Mouse (Mus musculus) gastrocnemius, adult 18-20 months (tissue): ENCODE measurements around the gene Arl8b. TPM values are rescaled to one million over a fixed set of nuclear protein-coding genes. Genes with fewer than 3 reads are reported as not detected.

Source experiments
- DNase-seq: peaks from one replicate; pipeline ENCODE4 v3.0.0; 2021; ENCODE audit warnings: low spot score
- total RNA-seq, 2 experiments: library from RNA; stranded (reverse); gene quantifications; 2 replicates each; pipeline ENCODE4 v1.2.3; 2021

Gene Arl8b
- total RNA-seq, 2 experiments from 2014 or later, result 114 to 126 TPM

GRCm38 (mm10) chr6:108784056-108784455 lies 1.2 kb downstream of the Arl8b start:
- no peak for DNase-seq

- no peak for DNase-seq
Measured at GRCm38 (mm10) chr6:108784796-108785195, 1.9 kb downstream of the Arl8b start.

GRCm38 (mm10) chr6:108785551-108785950 lies 2.7 kb downstream of the Arl8b start:
- DNase-seq, result no peak

- no peak for DNase-seq
Measured at GRCm38 (mm10) chr6:108791498-108791897, 8.6 kb downstream of the Arl8b start.

- DNase-seq, result no peak
Measured at GRCm38 (mm10) chr6:108795912-108796311, 13.0 kb downstream of the Arl8b start.

- peak; percentile 55 for DNase-seq
Measured at GRCm38 (mm10) chr6:108796706-108797105, 13.8 kb downstream of the Arl8b start.

GRCm38 (mm10) chr6:108805194-108805593 lies 22.3 kb downstream of the Arl8b start:
- no peak for DNase-seq

GRCm38 (mm10) chr6:108805871-108806270 lies 23.0 kb downstream of the Arl8b start:
- no peak for DNase-seq

GRCm38 (mm10) chr6:108807446-108807845 lies 24.5 kb downstream of the Arl8b start:
- no peak for DNase-seq

GRCm38 (mm10) chr6:108808786-108809185 lies 25.9 kb downstream of the Arl8b start:
- no peak for DNase-seq

GRCm38 (mm10) chr6:108810237-108810636 lies 27.3 kb downstream of the Arl8b start:
- DNase-seq, result no peak

GRCm38 (mm10) chr6:108812134-108812533 lies 29.2 kb downstream of the Arl8b start:
- DNase-seq, result no peak

- no peak for DNase-seq
Measured at GRCm38 (mm10) chr6:108817510-108817909, 34.6 kb downstream of the Arl8b start.

- DNase-seq, result peak; percentile 51
Measured at GRCm38 (mm10) chr6:108824816-108825545, 42.1 kb downstream of the Arl8b start.

GRCm38 (mm10) chr6:108826070-108826469 lies 43.2 kb downstream of the Arl8b start:
- DNase-seq, result peak; percentile 32

GRCm38 (mm10) chr6:108827336-108827920 lies 44.5 kb downstream of the Arl8b start:
- DNase-seq, result no peak

- DNase-seq, result peak; percentile 99
Measured at GRCm38 (mm10) chr6:108828234-108828868, 45.5 kb downstream of the Arl8b start, which contains the start of gene Edem1. TSS of gene Edem1 (plus strand) at chr6:108828641.

GRCm38 (mm10) chr6:108828872-108829271 lies 46.0 kb downstream of the Arl8b start:
- peak; percentile 28 for DNase-seq

- DNase-seq, result peak; percentile 45
Measured at GRCm38 (mm10) chr6:108829386-108830370, 46.8 kb downstream of the Arl8b start.

- no peak for DNase-seq
Measured at GRCm38 (mm10) chr6:108832170-108832569, 49.3 kb downstream of the Arl8b start.

GRCm38 (mm10) chr6:108832989-108833388 lies 50.1 kb downstream of the Arl8b start:
- no peak for DNase-seq
